Mouse (Mus musculus) hindbrain, embryonic 13.5 days (tissue): ENCODE results near the gene Arid1a. TPM values are rescaled to one million over a fixed set of nuclear protein-coding genes. Genes with fewer than 3 reads are reported as not detected.

Experiments
- ATAC-seq: fragments of 200-750 bp; cut with Nextera tagmentation; 2 replicates; pipeline ENCODE4 v1.8.0; 2017; ENCODE audit warnings: moderate TSS enrichment; ENCODE audit not compliant: low FRiP score
- H3K27ac ChIP-seq: fragments of 300-500 bp; sonication (generic); 2 replicates; pipeline ENCODE4 v1.5.1; 2015; ENCODE audit warnings: inconsistent platforms, mild to moderate bottlenecking, moderate library complexity
- H3K27me3 ChIP-seq: fragments of 300-500 bp; sonication (generic); 2 replicates; pipeline ENCODE4 v1.6.1; 2015; ENCODE audit warnings: mild to moderate bottlenecking, inconsistent platforms
- H3K36me3 ChIP-seq: fragments of 300-500 bp; sonication (generic); 2 replicates; pipeline ENCODE4 v1.6.1; 2015; ENCODE audit warnings: mild to moderate bottlenecking, inconsistent platforms
- H3K4me1 ChIP-seq: fragments of 300-500 bp; sonication (generic); replicated peaks from 2 replicates; pipeline ENCODE4 v1.6.1; 2015; ENCODE audit warnings: inconsistent platforms
- H3K4me2 ChIP-seq: fragments of 300-500 bp; sonication (generic); 2 replicates; pipeline ENCODE4 v1.6.1; 2015; ENCODE audit warnings: inconsistent platforms, mild to moderate bottlenecking, moderate library complexity
- H3K4me3 ChIP-seq: fragments of 300-500 bp; sonication (generic); 2 replicates; pipeline ENCODE4 v1.5.1; 2015; ENCODE audit warnings: mild to moderate bottlenecking, inconsistent platforms
- H3K9ac ChIP-seq: fragments of 300-500 bp; sonication (generic); 2 replicates; pipeline ENCODE4 v1.6.1; 2015; ENCODE audit warnings: mild to moderate bottlenecking, inconsistent platforms
- H3K9me3 ChIP-seq: fragments of 300-500 bp; sonication (generic); 2 replicates; pipeline ENCODE4 v1.6.1; 2016; ENCODE audit warnings: inconsistent platforms
- WGBS: fragments of 180-500 bp; shearing (Covaris S2); methylation state at CpG from one replicate; pipeline ENCODE4 v1.1.7; 2015; 5-methylcytosine and 5-hydroxymethylcytosine counted together
- polyA plus RNA-seq: library from polyadenylated mRNA; unstranded; fragments of >200 nt; fragmentation: Nextera tagmentation; extraction: Ambion mirVana; gene quantifications from 2 replicates; pipeline ENCODE4 v1.2.1, GENCODE M21; 2015

Gene Arid1a
- polyA plus RNA-seq, 1 experiment from 2014 or later: 35.6 TPM

GRCm38 (mm10) chr4:133728256-133728655, 28.3 kb downstream of the Arid1a start:
- 38% methylated on average over 9 of the region's 9 CpGs for WGBS
- ATAC-seq: no peak
- no peaks in the 10 kb centered on the region for H3K27me3 ChIP-seq
- H3K27ac ChIP-seq: peak overlapping the region; percentile 90
- H3K4me2 ChIP-seq: peak overlapping the region; percentile 51
- H3K9me3 ChIP-seq: no peaks in the 10 kb centered on the region
- H3K4me3 ChIP-seq: no peak overlapping the region
- no peaks in the 10 kb centered on the region for H3K36me3 ChIP-seq
- H3K9ac ChIP-seq: no peak overlapping the region
- peaks cover 78% of the 10 kb centered on the region for H3K4me1 ChIP-seq

- WGBS: 74% methylated on average over 2 of the region's 2 CpGs
- Histone ChIP-seq H3K27ac (no peak overlapping the region), H3K4me1 (peaks cover 55% of the 10 kb centered on the region), H3K9ac (no peak overlapping the region), H3K4me3 (no peak overlapping the region), H3K9me3 (no peaks in the 10 kb centered on the region), H3K27me3 (no peaks in the 10 kb centered on the region), H3K36me3 (peaks cover 21% of the 10 kb centered on the region), H3K4me2 (no peak overlapping the region)
- no peak for ATAC-seq
Measured at GRCm38 (mm10) chr4:133725706-133726105, 30.9 kb downstream of the Arid1a start.

- Histone ChIP-seq H3K27ac (no peak overlapping the region), H3K4me2 (no peak overlapping the region), H3K36me3 (peaks cover 80% of the 10 kb centered on the region), H3K9me3 (no peaks in the 10 kb centered on the region), H3K4me1 (no peaks in the 10 kb centered on the region), H3K9ac (no peak overlapping the region), H3K27me3 (no peaks in the 10 kb centered on the region), H3K4me3 (no peak overlapping the region)
- ATAC-seq: no peak
- 88% methylated on average over 3 of the region's 3 CpGs for WGBS
Measured at GRCm38 (mm10) chr4:133719791-133720190, 36.8 kb downstream of the Arid1a start.

- no peak for ATAC-seq
- H3K4me1 ChIP-seq: peaks cover 26% of the 10 kb centered on the region
- no peak overlapping the region for H3K27ac ChIP-seq
- no peak overlapping the region for H3K4me2 ChIP-seq
- no peaks in the 10 kb centered on the region for H3K9me3 ChIP-seq
- WGBS: 88% methylated on average over 5 of the region's 5 CpGs
- H3K9ac ChIP-seq: no peak overlapping the region
- H3K27me3 ChIP-seq: no peaks in the 10 kb centered on the region
- H3K36me3 ChIP-seq: peaks cover 60% of the 10 kb centered on the region
- H3K4me3 ChIP-seq: no peak overlapping the region
Measured at GRCm38 (mm10) chr4:133712755-133713154, 43.8 kb downstream of the Arid1a start.

GRCm38 (mm10) chr4:133711307-133712076, 45.1 kb downstream of the Arid1a start:
- Histone ChIP-seq H3K4me2 (no peak overlapping the region), H3K9me3 (no peaks in the 10 kb centered on the region), H3K9ac (no peak overlapping the region), H3K4me3 (no peak overlapping the region), H3K36me3 (peaks cover 48% of the 10 kb centered on the region), H3K27me3 (no peaks in the 10 kb centered on the region), H3K27ac (no peak overlapping the region), H3K4me1 (peaks cover 30% of the 10 kb centered on the region)
- 81% methylated on average over 6 of the region's 6 CpGs for WGBS
- no peak for ATAC-seq

GRCm38 (mm10) chr4:133709395-133709794, 47.2 kb downstream of the Arid1a start:
- Histone ChIP-seq H3K4me3 (no peak overlapping the region), H3K9me3 (no peaks in the 10 kb centered on the region), H3K36me3 (peaks cover 32% of the 10 kb centered on the region), H3K4me2 (no peak overlapping the region), H3K9ac (no peak overlapping the region), H3K27ac (no peak overlapping the region), H3K4me1 (peaks cover 37% of the 10 kb centered on the region), H3K27me3 (no peaks in the 10 kb centered on the region)
- WGBS: 50% methylated on average over 2 of the region's 2 CpGs
- ATAC-seq: no peak

- no peaks in the 10 kb centered on the region for H3K27me3 ChIP-seq
Measured at GRCm38 (mm10) chr4:133707464-133707863, 49.1 kb downstream of the Arid1a start.

GRCm38 (mm10) chr4:133706956-133707355, 49.6 kb downstream of the Arid1a start:
- ATAC-seq: no peak
- no peaks in the 10 kb centered on the region for H3K27me3 ChIP-seq
- peaks cover 37% of the 10 kb centered on the region for H3K4me1 ChIP-seq
- no peak overlapping the region for H3K4me3 ChIP-seq
- peaks cover 20% of the 10 kb centered on the region for H3K36me3 ChIP-seq
- H3K9me3 ChIP-seq: no peaks in the 10 kb centered on the region
- WGBS: 76% methylated on average over 8 of the region's 8 CpGs
- H3K27ac ChIP-seq: peak overlapping the region; percentile 18; the same call in 1 of the 2 replicates
- H3K4me2 ChIP-seq: no peak overlapping the region
- H3K9ac ChIP-seq: no peak overlapping the region

More at GRCm38 (mm10) chr4:133707464-133707863, 49.1 kb downstream of the Arid1a start:
- peaks cover 20% of the 10 kb centered on the region for H3K36me3 ChIP-seq
- WGBS: 33% methylated on average over 1 of the region's 1 CpGs
- no peak overlapping the region for H3K9ac ChIP-seq
- ATAC-seq: no peak
- no peak overlapping the region for H3K4me3 ChIP-seq
- no peak overlapping the region for H3K4me2 ChIP-seq
- H3K9me3 ChIP-seq: no peaks in the 10 kb centered on the region
- H3K4me1 ChIP-seq: peaks cover 37% of the 10 kb centered on the region
- peak overlapping the region; percentile 18; the same call in 1 of the 2 replicates for H3K27ac ChIP-seq

GRCm38 (mm10) chr4:133705062-133705461, 51.5 kb downstream of the Arid1a start:
- no peak for ATAC-seq
- no peak overlapping the region for H3K9ac ChIP-seq
- 90% methylated on average over 4 of the region's 4 CpGs for WGBS

GRCm38 (mm10) chr4:133700905-133701368, 55.6 kb downstream of the Arid1a start:
- Histone ChIP-seq H3K27ac (peak overlapping the region; percentile 13; the same call in 1 of the 2 replicates), H3K36me3 (peaks cover 32% of the 10 kb centered on the region), H3K9ac (no peak overlapping the region), H3K4me3 (no peak overlapping the region), H3K27me3 (no peaks in the 10 kb centered on the region), H3K9me3 (no peaks in the 10 kb centered on the region), H3K4me1 (peaks cover 19% of the 10 kb centered on the region), H3K4me2 (no peak overlapping the region)
- WGBS: 78% methylated on average over 11 of the region's 11 CpGs
- no peak for ATAC-seq

More at GRCm38 (mm10) chr4:133705062-133705461, 51.5 kb downstream of the Arid1a start:
- no peak overlapping the region for H3K27ac ChIP-seq
- peaks cover 43% of the 10 kb centered on the region for H3K4me1 ChIP-seq
- no peaks in the 10 kb centered on the region for H3K9me3 ChIP-seq
- no peak overlapping the region for H3K4me2 ChIP-seq
- peaks cover 26% of the 10 kb centered on the region for H3K36me3 ChIP-seq
- H3K4me3 ChIP-seq: no peak overlapping the region
- H3K27me3 ChIP-seq: no peaks in the 10 kb centered on the region

- Histone ChIP-seq H3K4me2 (no peak overlapping the region), H3K9ac (no peak overlapping the region), H3K27me3 (no peaks in the 10 kb centered on the region), H3K27ac (no peak overlapping the region), H3K36me3 (peaks cover 64% of the 10 kb centered on the region), H3K4me3 (no peak overlapping the region), H3K4me1 (peaks cover 7% of the 10 kb centered on the region), H3K9me3 (no peaks in the 10 kb centered on the region)
- 85% methylated on average over 3 of the region's 3 CpGs for WGBS
- ATAC-seq: no peak
Measured at GRCm38 (mm10) chr4:133695363-133695762, 61.2 kb downstream of the Arid1a start.

GRCm38 (mm10) chr4:133690252-133690651, 66.3 kb downstream of the Arid1a start:
- 37% methylated on average over 5 of the region's 5 CpGs for WGBS
- peaks cover 23% of the 10 kb centered on the region for H3K4me1 ChIP-seq
- no peak for ATAC-seq
- peaks cover 100% of the 10 kb centered on the region for H3K36me3 ChIP-seq
- no peaks in the 10 kb centered on the region for H3K9me3 ChIP-seq
- no peaks in the 10 kb centered on the region for H3K27me3 ChIP-seq
- no peak overlapping the region for H3K4me3 ChIP-seq
- H3K4me2 ChIP-seq: no peak overlapping the region
- peak overlapping the region; percentile 58 for H3K27ac ChIP-seq
- H3K9ac ChIP-seq: no peak overlapping the region
